Mouse (Mus musculus): ENCODE results near the gene Syvn1. TPM values are rescaled to one million over a fixed set of nuclear protein-coding genes. Genes with fewer than 3 reads are reported as not detected.

Gene Syvn1
- polyA plus RNA-seq, 1 experiment, result 77.1 TPM

GRCm38 (mm10) chr19:6063081-6063480 is 16.7 kb downstream of the Syvn1 start:
- H3K36me3 ChIP-seq (ENCODE audit: control insufficient read depth, insufficient read depth, low read length), result no peaks in the 10 kb centered on the region
- no peaks in the 10 kb centered on the region for H3K27me3 ChIP-seq (ENCODE audit: control insufficient read depth, insufficient read depth, low read length)
- DNase-seq, result no peak
- WGBS, result 97% methylated on average over 6 of the region's 6 CpGs
- TF ChIP-seq CTCF (IDR thresholded peaks at IDR 0.05; ENCODE audit: borderline replicate concordance, control insufficient read depth, extremely low read depth, insufficient read depth, low read length, poor library complexity) (no peak), POLR2A (IDR thresholded peaks at IDR 0.05; ENCODE audit: control insufficient read depth, extremely low read depth, insufficient read depth, low read length, poor library complexity) (no peak)
- H3K27ac ChIP-seq (ENCODE audit: control insufficient read depth, insufficient read depth, low read length), result no peak overlapping the region
- peaks cover 22% of the 10 kb centered on the region for H3K4me1 ChIP-seq (replicated peaks; ENCODE audit: control insufficient read depth, insufficient read depth, low read length)
- H3K4me3 ChIP-seq (ENCODE audit: control insufficient read depth, insufficient read depth, low read length), result no peak overlapping the region

DNA sequence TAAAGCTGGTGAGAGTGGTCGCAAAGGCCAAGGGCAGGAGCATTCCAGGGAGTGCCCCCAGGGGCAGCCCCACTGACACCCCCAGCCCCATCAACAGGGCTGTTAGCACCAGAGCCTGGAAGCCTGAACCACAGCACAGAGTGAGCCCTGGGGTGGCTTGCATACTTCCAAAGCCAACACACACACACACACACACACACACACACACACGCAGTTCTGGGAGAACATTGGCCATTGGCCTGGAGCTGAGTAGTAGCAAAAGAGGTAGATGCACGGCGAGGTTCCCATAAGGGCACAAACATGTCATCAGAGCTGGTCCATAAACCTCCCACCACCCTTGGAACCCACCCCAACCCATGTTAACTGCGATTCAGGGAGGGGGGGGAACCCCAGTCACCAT is 20.2 kb downstream of the Syvn1 start:
- DNase-seq, result no peak
- Histone ChIP-seq H3K4me3 (ENCODE audit: control insufficient read depth, insufficient read depth, low read length) (no peak overlapping the region), H3K36me3 (ENCODE audit: control insufficient read depth, insufficient read depth, low read length) (no peaks in the 10 kb centered on the region), H3K27ac (ENCODE audit: control insufficient read depth, insufficient read depth, low read length) (no peak overlapping the region), H3K27me3 (ENCODE audit: control insufficient read depth, insufficient read depth, low read length) (no peaks in the 10 kb centered on the region), H3K4me1 (replicated peaks; ENCODE audit: control insufficient read depth, insufficient read depth, low read length) (peaks cover 34% of the 10 kb centered on the region)
- TF ChIP-seq POLR2A (IDR thresholded peaks at IDR 0.05; ENCODE audit: control insufficient read depth, extremely low read depth, insufficient read depth, low read length, poor library complexity), result no peak
- TF ChIP-seq CTCF (IDR thresholded peaks at IDR 0.05; ENCODE audit: borderline replicate concordance, control insufficient read depth, extremely low read depth, insufficient read depth, low read length, poor library complexity), result no peak
- 42% methylated on average over 5 of the region's 5 CpGs for WGBS

DNA sequence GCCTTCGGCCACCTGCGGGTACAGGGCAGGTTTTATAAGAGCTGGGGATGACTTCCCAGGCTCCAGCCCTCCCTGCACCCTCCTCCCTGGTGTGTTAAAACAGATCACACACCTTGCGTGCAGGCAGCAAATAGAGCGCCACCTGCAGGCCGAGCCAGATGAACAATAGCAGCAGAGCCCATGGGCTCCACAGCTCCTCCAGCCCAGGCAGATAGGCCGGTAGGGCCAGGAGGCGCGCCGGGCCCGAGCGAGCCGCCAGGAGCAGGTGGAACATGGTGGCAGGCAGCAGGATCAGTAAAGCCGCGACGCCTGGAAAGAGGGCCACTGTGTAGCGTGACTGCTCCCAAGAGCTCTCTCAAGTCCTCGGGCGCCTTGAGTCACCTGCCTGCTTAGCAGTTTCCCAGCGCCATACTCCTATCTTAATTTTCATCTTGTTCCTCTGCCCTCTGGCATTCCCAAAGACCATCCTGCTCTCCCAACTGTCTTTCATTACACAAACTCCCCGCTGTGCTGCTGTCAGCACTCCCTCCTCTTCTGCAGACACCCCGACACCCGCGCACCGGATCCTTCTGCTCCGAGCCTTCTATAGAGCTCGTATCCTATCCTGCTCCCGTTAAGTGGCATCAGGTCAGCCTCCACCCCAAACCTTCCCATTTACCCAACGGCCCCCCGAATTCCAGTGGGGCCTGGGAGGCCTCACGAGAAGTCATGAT is 20.8 kb downstream of the Syvn1 start:
- 1% methylated on average over 30 of the region's 30 CpGs for WGBS
- no peaks in the 10 kb centered on the region for H3K36me3 ChIP-seq (ENCODE audit: control insufficient read depth, insufficient read depth, low read length)
- peaks cover 35% of the 10 kb centered on the region for H3K4me1 ChIP-seq (replicated peaks; ENCODE audit: control insufficient read depth, insufficient read depth, low read length)
- peak overlapping the region; percentile 51 for H3K4me3 ChIP-seq (ENCODE audit: control insufficient read depth, insufficient read depth, low read length)
- TF ChIP-seq CTCF (IDR thresholded peaks at IDR 0.05; ENCODE audit: borderline replicate concordance, control insufficient read depth, extremely low read depth, insufficient read depth, low read length, poor library complexity), result peak; percentile 93
- no peak for TF ChIP-seq POLR2A (IDR thresholded peaks at IDR 0.05; ENCODE audit: control insufficient read depth, extremely low read depth, insufficient read depth, low read length, poor library complexity)
- no peaks in the 10 kb centered on the region for H3K27me3 ChIP-seq (ENCODE audit: control insufficient read depth, insufficient read depth, low read length)
- peak overlapping the region; percentile 2; the same call in 1 of the 2 replicates for H3K27ac ChIP-seq (ENCODE audit: control insufficient read depth, insufficient read depth, low read length)
- peak; percentile 84 for DNase-seq

DNA sequence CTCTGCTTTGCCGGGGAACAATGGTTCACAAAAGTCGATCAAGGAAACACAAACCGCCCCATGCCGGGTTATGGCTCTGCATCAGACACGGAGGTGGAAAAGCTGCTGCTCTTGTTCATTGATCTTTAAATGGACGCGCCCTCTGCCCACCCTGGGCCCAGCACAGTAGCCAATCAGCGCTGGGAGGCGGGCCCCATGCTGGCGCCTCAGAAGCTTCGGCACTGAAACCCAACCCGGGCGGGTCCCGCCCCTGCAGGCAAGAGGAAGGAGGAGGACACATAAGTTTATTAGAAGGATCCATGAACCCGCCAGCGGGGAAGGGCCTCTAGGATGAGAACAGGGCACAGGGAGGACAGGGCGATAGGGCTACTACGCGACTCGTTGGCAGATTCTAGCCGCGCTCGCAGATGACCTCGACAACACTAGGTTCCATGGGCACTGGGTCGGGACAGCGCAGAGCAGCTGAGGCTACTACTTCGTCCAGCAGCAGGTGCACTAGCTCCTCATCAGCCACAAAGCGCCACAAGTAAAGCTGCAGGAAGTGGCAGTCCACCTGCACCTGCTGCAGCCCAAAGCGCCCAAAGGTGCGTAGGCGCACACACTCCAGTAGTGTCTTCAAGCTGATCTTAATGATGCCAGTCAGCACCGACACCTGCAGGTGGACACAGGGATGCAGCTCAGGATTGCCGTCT is 21.5 kb downstream of the Syvn1 start, which contains the start of gene Tm7sf2:
Gene Tm7sf2, minus strand, starts transcription at position 650 of the 692 bp plus-strand sequence.
- TF ChIP-seq CTCF (IDR thresholded peaks at IDR 0.05; ENCODE audit: borderline replicate concordance, control insufficient read depth, extremely low read depth, insufficient read depth, low read length, poor library complexity), result no peak
- no peak for TF ChIP-seq POLR2A (IDR thresholded peaks at IDR 0.05; ENCODE audit: control insufficient read depth, extremely low read depth, insufficient read depth, low read length, poor library complexity)
- Histone ChIP-seq H3K4me3 (ENCODE audit: control insufficient read depth, insufficient read depth, low read length) (peak within 1 kb of the TSS; percentile 51), H3K36me3 (ENCODE audit: control insufficient read depth, insufficient read depth, low read length) (no peaks in the 10 kb centered on the region), H3K27ac (ENCODE audit: control insufficient read depth, insufficient read depth, low read length) (peak within 1 kb of the TSS; percentile 2; the same call in 1 of the 2 replicates), H3K4me1 (replicated peaks; ENCODE audit: control insufficient read depth, insufficient read depth, low read length) (peaks cover 28% of the 10 kb centered on the region), H3K27me3 (ENCODE audit: control insufficient read depth, insufficient read depth, low read length) (no peaks in the 10 kb centered on the region)
- WGBS, result 10% methylated on average over 33 of the region's 33 CpGs
- peak; percentile 86 for DNase-seq

GRCm38 (mm10) chr19:6068951-6069350 is 22.6 kb downstream of the Syvn1 start:
- Histone ChIP-seq H3K4me1 (replicated peaks; ENCODE audit: control insufficient read depth, insufficient read depth, low read length) (peaks cover 28% of the 10 kb centered on the region), H3K27me3 (ENCODE audit: control insufficient read depth, insufficient read depth, low read length) (no peaks in the 10 kb centered on the region), H3K36me3 (ENCODE audit: control insufficient read depth, insufficient read depth, low read length) (no peaks in the 10 kb centered on the region), H3K4me3 (ENCODE audit: control insufficient read depth, insufficient read depth, low read length) (no peak overlapping the region), H3K27ac (ENCODE audit: control insufficient read depth, insufficient read depth, low read length) (no peak overlapping the region)
- peak; percentile 56 for DNase-seq
- TF ChIP-seq CTCF (IDR thresholded peaks at IDR 0.05; ENCODE audit: borderline replicate concordance, control insufficient read depth, extremely low read depth, insufficient read depth, low read length, poor library complexity), result no peak
- whole genome bisulfite sequencing, result 96% methylated on average over 4 of the region's 4 CpGs

DNA sequence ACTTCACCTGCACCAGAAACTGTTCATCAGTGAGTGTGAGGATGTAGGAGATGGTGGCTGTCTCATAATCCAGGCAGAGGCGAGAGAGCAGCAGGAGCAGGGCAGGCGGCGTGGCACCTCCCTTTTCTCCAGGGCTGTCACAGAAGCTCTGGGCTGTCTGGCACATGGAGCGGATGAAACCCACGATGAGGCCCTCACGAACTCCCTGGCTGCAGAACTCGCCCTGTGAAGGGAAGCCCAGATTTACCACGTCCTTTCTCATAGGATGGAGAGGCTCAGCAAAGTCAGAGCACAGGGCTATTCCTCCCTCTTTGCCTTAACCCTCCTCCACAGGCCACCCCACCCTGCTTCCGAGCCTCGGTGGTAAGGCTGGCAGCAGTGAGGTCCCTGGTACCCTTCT is 23.5 kb downstream of the Syvn1 start:
- H3K4me3 ChIP-seq (ENCODE audit: control insufficient read depth, insufficient read depth, low read length), result no peak overlapping the region
- WGBS, result 95% methylated on average over 10 of the region's 10 CpGs
- H3K27me3 ChIP-seq (ENCODE audit: control insufficient read depth, insufficient read depth, low read length), result no peaks in the 10 kb centered on the region
- H3K36me3 ChIP-seq (ENCODE audit: control insufficient read depth, insufficient read depth, low read length), result no peaks in the 10 kb centered on the region
- TF ChIP-seq POLR2A (IDR thresholded peaks at IDR 0.05; ENCODE audit: control insufficient read depth, extremely low read depth, insufficient read depth, low read length, poor library complexity) (no peak), CTCF (IDR thresholded peaks at IDR 0.05; ENCODE audit: borderline replicate concordance, control insufficient read depth, extremely low read depth, insufficient read depth, low read length, poor library complexity) (no peak)
- DNase-seq, result no peak
- peaks cover 28% of the 10 kb centered on the region for H3K4me1 ChIP-seq (replicated peaks; ENCODE audit: control insufficient read depth, insufficient read depth, low read length)
- no peak overlapping the region for H3K27ac ChIP-seq (ENCODE audit: control insufficient read depth, insufficient read depth, low read length)
